ENCODE assay signal across 20 mouse cellular contexts in genomic region chr12:72242807-72243206, GRCm38 (mm10). TPM values are rescaled to one million over a fixed set of nuclear protein-coding genes. Genes with fewer than 3 reads are reported as not detected.
DNase-seq lines count a peak whose midpoint lies in the region; ATAC-seq and TF ChIP-seq lines count a peak whose summit lies in the region.
"Had no signal": no experiment of that assay in that cellular context is flagged by ENCODE, and none has a peak within 500 bp of the region (broad histone marks: within the 10 kb centered on the region; RNA-seq: fewer than 3 reads in every experiment).

No protein-coding gene starts in this region.

- no peaks in the 10 kb centered on the region for H3K4me1 ChIP-seq in liver, adult 2 months (ENCODE audit: control insufficient read depth, insufficient read depth, low read length)
- H3K4me1 ChIP-seq in liver, embryonic 11.5 days (replicated peaks; ENCODE audit: control insufficient read depth, insufficient read depth, low read length), result no peaks in the 10 kb centered on the region
- H3K4me1 ChIP-seq in ES-Bruce4 (ENCODE audit: control insufficient read depth, insufficient read depth, low read length), result no peaks in the 10 kb centered on the region

- no peaks in the 10 kb centered on the region for H3K36me3 ChIP-seq in liver, adult 2 months (ENCODE audit: control insufficient read depth, insufficient read depth, low read length)
- no peaks in the 10 kb centered on the region for H3K36me3 ChIP-seq in liver, embryonic 11.5 days (ENCODE audit: control insufficient read depth, insufficient read depth, low read length)
- H3K36me3 ChIP-seq in ES-Bruce4 (ENCODE audit: control insufficient read depth, insufficient read depth, low read length, poor library complexity, severe bottlenecking), result no peaks in the 10 kb centered on the region
- H3K36me3 ChIP-seq: neural tube, embryonic 12.5 days had no signal

- intact Hi-C loops in heart, postnatal 36 days (cut with DNase I), result no loop called here

- no peaks in the 10 kb centered on the region; the same call in 1 of the 2 replicates for H3K27me3 ChIP-seq in liver, adult 2 months (ENCODE audit: control insufficient read depth, insufficient read depth, low read length)
- H3K27me3 ChIP-seq in liver, embryonic 11.5 days (replicated peaks; ENCODE audit: control insufficient read depth, insufficient read depth, low read length), result peaks cover 3% of the 10 kb centered on the region; the same call in 1 of the 2 replicates
- H3K27me3 ChIP-seq in ES-Bruce4 (ENCODE audit: control insufficient read depth, insufficient read depth, low read length, poor library complexity, severe bottlenecking), result peaks cover 1% of the 10 kb centered on the region; the same call in 1 of the 2 replicates
- H3K27me3 ChIP-seq: neural tube, embryonic 12.5 days had no signal

- H3K4me3 ChIP-seq in liver, adult 2 months (ENCODE audit: insufficient read depth, low read depth, low read length), result no peak overlapping the region
- no peak overlapping the region for H3K4me3 ChIP-seq in liver, embryonic 11.5 days (ENCODE audit: low read depth, low read length)
- H3K4me3 ChIP-seq in ES-Bruce4 (ENCODE audit: low read depth, low read length), result no peak overlapping the region
- H3K4me3 ChIP-seq: neural tube, embryonic 12.5 days had no signal

- no peaks in the 10 kb centered on the region for H3K9me3 ChIP-seq in liver, embryonic 11.5 days (ENCODE audit: control insufficient read depth, low read length)
- H3K9me3 ChIP-seq in ES-Bruce4 (replicated peaks; ENCODE audit: control insufficient read depth, insufficient read depth, low read length, poor library complexity, severe bottlenecking), result no peaks in the 10 kb centered on the region
- H3K9me3 ChIP-seq: neural tube, embryonic 12.5 days had no signal

- peak; percentile 18 for DNase-seq in heart, postnatal 4 days
- no peak for DNase-seq in heart, postnatal 36 days
- peak; percentile 19 for DNase-seq in liver, adult 2 months (ENCODE audit: extremely low read depth, low read depth, low spot score)
- DNase-seq in liver, embryonic 11.5 days (ENCODE audit: low spot score), result no peak
- peak; percentile 29 for DNase-seq in brain, embryonic 14.5 days (ENCODE audit: low read depth)
- no peak for DNase-seq in frontal cortex, postnatal 36 days (ENCODE audit: low spot score in 2 of 2)
- DNase-seq: cerebellum, adult 9-10 months; heart, postnatal 10 days; kidney, postnatal 14 days; lung, postnatal 4 days; right cerebral cortex, postnatal 14 days; thymus, postnatal 25 days had no signal

- H3K27ac ChIP-seq in liver, adult 2 months (replicated peaks; ENCODE audit: insufficient read depth, low read depth, low read length), result no peak overlapping the region
- H3K27ac ChIP-seq in liver, embryonic 11.5 days (ENCODE audit: low read depth, low read length), result no peak overlapping the region
- no peak overlapping the region for H3K27ac ChIP-seq in ES-Bruce4 (ENCODE audit: insufficient read depth, low read length)
- H3K27ac ChIP-seq: liver, embryonic 14.5 days; neural tube, embryonic 12.5 days had no signal

- H3K79me2 ChIP-seq in liver, adult 2 months (ENCODE audit: control insufficient read depth, insufficient read depth, low read length), result no peaks in the 10 kb centered on the region

- TF ChIP-seq POLR2A in liver, adult 2 months (IDR thresholded peaks at IDR 0.05; ENCODE audit: extremely low read depth, insufficient read depth, low read length), result no peak
- no peak for TF ChIP-seq POLR2A in ES-Bruce4 (IDR thresholded peaks at IDR 0.05; ENCODE audit: insufficient read depth, low read length)
- TF ChIP-seq POLR2A in brain, embryonic 14.5 days (IDR thresholded peaks at IDR 0.05; ENCODE audit: borderline replicate concordance, extremely low read depth, insufficient read depth, insufficient read length, poor library complexity, severe bottlenecking), result no peak

- no peak for TF ChIP-seq EP300 in ES-Bruce4 (IDR thresholded peaks at IDR 0.05; ENCODE audit: insufficient read depth, low read depth, low read length)

- no peak overlapping the region for H3K4me2 ChIP-seq in liver, embryonic 11.5 days
- H3K4me2 ChIP-seq: neural tube, embryonic 12.5 days had no signal

- no peak for ATAC-seq in liver, embryonic 11.5 days (replicated peaks; ENCODE audit: low FRiP score)
- ATAC-seq: hindbrain, embryonic 16.5 days had no signal

- H3K9ac ChIP-seq in liver, adult 2 months (ENCODE audit: low read depth, low read length), result no peak overlapping the region
- no peak overlapping the region for H3K9ac ChIP-seq in liver, embryonic 11.5 days (ENCODE audit: low read depth, low read length)
- no peak overlapping the region for H3K9ac ChIP-seq in ES-Bruce4 (ENCODE audit: low read depth, poor library complexity, severe bottlenecking)
- H3K9ac ChIP-seq: liver, embryonic 14.5 days; neural tube, embryonic 12.5 days had no signal

- TF ChIP-seq CTCF in liver, adult 2 months (IDR thresholded peaks at IDR 0.05; ENCODE audit: low read depth, low read length), result peak; percentile 41
- peak; percentile 50 for TF ChIP-seq CTCF in ES-Bruce4 (IDR thresholded peaks at IDR 0.05; ENCODE audit: low read depth, low read length)
- TF ChIP-seq CTCF in brain, embryonic 14.5 days (IDR thresholded peaks at IDR 0.05; ENCODE audit: borderline replicate concordance, extremely low read depth, insufficient read depth, insufficient read length), result peak; percentile 35; the same call in 1 of the 2 replicates

- 61% methylated on average over 6 of the region's 6 CpGs for WGBS in liver, adult 2 months
- WGBS in liver, embryonic 11.5 days, result 66% methylated on average over 6 of the region's 6 CpGs

RNA-seq across cellular contexts. Expression of gene Ccdc175, which starts 58.0 kb away (rescaled TPM):
- total RNA-seq in heart, postnatal 4 days (2021), result not detected
- not detected for total RNA-seq in heart, postnatal 36 days (2021)
- total RNA-seq in liver, adult 2 months (2014; rRNA removed), result not detected in 2 replicates
- polyA plus RNA-seq in liver, adult 2 months (2012; rRNA removed), result not detected in 2 replicates
- not detected in 2 replicates for polyA plus RNA-seq in liver, embryonic 11.5 days (2014; fragmentation: Nextera tagmentation; extraction: Ambion mirVana)
- polyA plus RNA-seq in ES-Bruce4 (2011; ENCODE audit: insufficient read depth, insufficient read length, low read depth, missing spikeins), result not detected in 2 replicates
- 0.03 TPM in 1 of 2 replicates, not detected in the other for polyA plus RNA-seq in brain, embryonic 14.5 days (2012; rRNA removed)
- total RNA-seq: adrenal gland, adult 18-20 months; heart, postnatal 10 days; layer of hippocampus, postnatal 14 days; left cerebral cortex, postnatal 36 days had no signal
- polyA plus RNA-seq: embryonic facial prominence, embryonic 11.5 days; hindbrain, embryonic 16.5 days; liver, embryonic 14.5 days; neural tube, embryonic 12.5 days had no signal

Comparison
In these comparisons a context has a peak if more than half of its experiments do, and no peak if none do; other contexts are left out.
1. DNase-seq: peak in heart, postnatal 4 days (single experiment), liver, adult 2 months (single experiment) and brain, embryonic 14.5 days (single experiment); none in heart, postnatal 36 days (0 of 2), liver, embryonic 11.5 days (single experiment) and frontal cortex, postnatal 36 days (0 of 2).
2. Peak in every context shown above with its lines, with median percentiles within 50 percentile points of each other: CTCF ChIP-seq.